Mouse (Mus musculus) intestine, postnatal 0 days (tissue): ENCODE measurements at regions not wholly inside any gene's neighbourhood (a gene's known extent, or its start where the extent isn't known, plus 50 kb on each side); places are given as distances from the start of the nearest gene placed in this dataset.

Source experiments
- ATAC-seq: fragments of 200-750 bp; cut with Nextera tagmentation; 2 replicates; pipeline ENCODE4 v1.8.0; 2017; ENCODE audit warnings: mild to moderate bottlenecking, moderate TSS enrichment, moderate library complexity
- H3K27ac ChIP-seq: fragments of 300-500 bp; sonication (generic); 2 replicates; pipeline ENCODE4 v1.5.1; 2014; ENCODE audit warnings: mild to moderate bottlenecking, low read depth, low read length, moderate library complexity
- H3K27me3 ChIP-seq: fragments of 300-500 bp; sonication (generic); replicated peaks from 2 replicates; pipeline ENCODE4 v1.6.1; 2014; ENCODE audit warnings: low read length, mixed read lengths; ENCODE audit not compliant: control insufficient read depth, insufficient read depth
- H3K36me3 ChIP-seq: fragments of 300-500 bp; sonication (generic); 2 replicates; pipeline ENCODE4 v1.6.1; 2014; ENCODE audit warnings: mild to moderate bottlenecking, moderate library complexity; ENCODE audit not compliant: control insufficient read depth, insufficient read depth
- H3K4me1 ChIP-seq: fragments of 300-500 bp; sonication (generic); replicated peaks from 2 replicates; pipeline ENCODE4 v1.6.1; 2014; ENCODE audit warnings: antibody characterized with exemption, low read length, mixed read lengths; ENCODE audit not compliant: control insufficient read depth, insufficient read depth
- H3K4me2 ChIP-seq: fragments of 300-500 bp; sonication (generic); replicated peaks from 2 replicates; pipeline ENCODE4 v1.6.1; 2014; ENCODE audit warnings: low read depth, mild to moderate bottlenecking, moderate library complexity
- H3K4me3 ChIP-seq: fragments of 300-500 bp; sonication (generic); 2 replicates; pipeline ENCODE4 v1.5.1; 2014; ENCODE audit warnings: low read depth, low read length
- H3K9ac ChIP-seq: fragments of 300-500 bp; sonication (generic); 2 replicates; pipeline ENCODE4 v1.6.1; 2014; ENCODE audit warnings: mild to moderate bottlenecking, low read depth, low read length
- H3K9me3 ChIP-seq: fragments of 300-500 bp; sonication (generic); 2 replicates; pipeline ENCODE4 v1.6.1; 2016; ENCODE audit warnings: mixed run types; ENCODE audit not compliant: control insufficient read depth
- CTCF ChIP-seq: sonication (generic); IDR thresholded peaks from 2 replicates; pipeline ENCODE4 v1.5.1; 2016; ENCODE audit warnings: low read depth, mild to moderate bottlenecking, control low read depth, antibody characterized with exemption, moderate library complexity
- WGBS: fragments of 180-500 bp; shearing (Covaris S2); extraction: QIAGEN DNeasy Blood & Tissue Kit; methylation state at CpG from one replicate; pipeline ENCODE4 v1.1.7; 2014; 5-methylcytosine and 5-hydroxymethylcytosine counted together

DNA sequence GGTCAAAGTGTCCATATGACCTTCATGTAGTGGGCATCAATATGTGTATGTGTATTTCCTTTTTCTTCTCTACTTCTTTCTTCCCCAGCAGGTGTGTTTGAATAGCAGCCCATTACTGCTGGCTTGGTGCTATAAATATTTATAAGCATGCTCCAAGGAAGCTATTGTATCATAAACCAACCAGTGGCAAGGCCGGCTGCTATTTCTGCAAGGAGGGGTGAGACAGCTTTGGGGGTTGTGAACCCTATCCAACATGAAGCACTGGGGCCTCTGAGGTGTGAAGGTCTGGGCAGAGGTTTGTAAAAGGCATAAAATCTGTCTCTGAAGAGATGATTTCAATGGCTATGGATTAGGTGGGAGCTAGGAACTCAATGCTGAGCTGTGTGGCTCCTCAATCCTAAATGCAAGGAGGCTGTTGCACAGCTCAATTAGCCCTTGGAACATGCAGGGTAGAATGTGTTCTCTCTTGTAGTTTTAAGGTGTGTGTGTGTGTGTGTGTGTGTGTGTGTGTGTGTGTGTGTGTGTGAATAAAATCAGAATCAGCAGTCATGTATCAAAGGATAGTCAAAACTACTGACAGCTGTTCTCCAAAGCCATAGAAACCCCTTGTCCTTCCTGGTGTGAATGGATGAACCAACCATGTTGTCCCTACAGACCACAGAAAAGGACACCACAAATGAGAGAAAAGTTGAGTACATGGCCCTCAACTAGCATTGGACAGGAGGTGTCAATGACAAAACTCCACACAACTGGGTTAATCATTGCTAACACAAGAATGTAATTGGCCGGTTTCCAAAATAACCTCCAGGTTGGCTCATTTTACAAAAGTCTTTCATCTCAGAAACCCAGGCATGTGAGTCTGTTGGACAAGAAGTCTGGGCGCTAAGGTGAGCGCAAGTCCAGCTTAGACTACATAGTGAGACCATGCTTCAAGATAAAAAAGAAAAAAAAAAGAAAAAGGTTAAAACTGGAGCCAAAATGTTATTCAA, 809.0 kb downstream of the Ntrk3 start:
- Histone ChIP-seq H3K9ac (no peak overlapping the region), H3K4me3 (no peak overlapping the region), H3K27me3 (no peaks in the 10 kb centered on the region), H3K9me3 (no peaks in the 10 kb centered on the region), H3K4me1 (no peaks in the 10 kb centered on the region), H3K27ac (no peak overlapping the region), H3K4me2 (no peak overlapping the region), H3K36me3 (no peaks in the 10 kb centered on the region)
- TF ChIP-seq CTCF = no peak
- ATAC-seq = no peak
- WGBS = 69% methylated on average over 4 of the region's 4 CpGs

DNA sequence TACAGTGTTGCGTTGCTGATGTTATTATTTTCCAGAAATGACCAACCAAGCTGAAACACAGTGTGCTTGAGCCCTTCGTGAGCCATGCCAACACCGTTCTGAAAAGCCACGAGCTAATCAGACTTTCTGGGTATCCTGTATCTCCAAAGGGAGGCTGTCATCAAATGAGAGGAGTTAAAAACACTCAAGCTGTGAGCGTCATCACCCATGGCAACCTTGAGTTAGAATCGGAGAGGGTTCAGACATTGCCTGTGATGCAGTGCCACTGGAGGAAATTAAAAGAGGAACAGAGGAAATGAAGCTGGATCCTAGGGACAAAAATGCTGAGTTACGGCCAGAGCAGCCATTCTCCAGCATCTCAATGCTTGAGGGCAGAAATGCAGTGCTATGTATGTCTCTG, 838.6 kb downstream of the Ntrk3 start:
- TF ChIP-seq CTCF = no peak
- no peak for ATAC-seq
- Histone ChIP-seq H3K9ac (no peak overlapping the region), H3K4me3 (no peak overlapping the region), H3K27me3 (no peaks in the 10 kb centered on the region), H3K36me3 (no peaks in the 10 kb centered on the region), H3K27ac (no peak overlapping the region), H3K4me2 (no peak overlapping the region), H3K4me1 (no peaks in the 10 kb centered on the region), H3K9me3 (no peaks in the 10 kb centered on the region)
- 77% methylated on average over 7 of the region's 7 CpGs for WGBS

DNA sequence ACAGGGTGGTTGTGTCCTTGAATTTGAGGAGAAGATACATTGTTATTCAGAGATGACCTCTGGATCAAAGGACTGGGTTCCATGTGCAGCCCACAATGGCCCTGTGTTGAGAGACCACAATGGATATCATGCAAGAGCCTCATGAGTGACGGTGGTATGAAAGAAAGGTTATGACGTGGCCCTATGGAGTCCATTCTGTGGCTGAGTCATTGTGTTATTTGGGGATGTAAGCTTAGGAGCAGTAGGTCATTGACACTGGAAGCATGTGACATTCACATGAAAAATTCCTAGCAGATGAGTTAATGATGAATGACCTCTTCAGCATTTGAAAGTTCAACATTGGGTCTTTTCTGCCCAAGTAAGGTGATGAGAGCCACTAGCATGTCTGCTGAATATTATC, 849.3 kb downstream of the Ntrk3 start:
- Histone ChIP-seq H3K27ac (no peak overlapping the region), H3K4me3 (no peak overlapping the region), H3K4me2 (no peak overlapping the region), H3K4me1 (no peaks in the 10 kb centered on the region), H3K9ac (no peak overlapping the region), H3K9me3 (no peaks in the 10 kb centered on the region), H3K36me3 (no peaks in the 10 kb centered on the region), H3K27me3 (no peaks in the 10 kb centered on the region)
- ATAC-seq = no peak
- WGBS = 65% methylated on average over 2 of the region's 2 CpGs
- TF ChIP-seq CTCF = no peak

DNA sequence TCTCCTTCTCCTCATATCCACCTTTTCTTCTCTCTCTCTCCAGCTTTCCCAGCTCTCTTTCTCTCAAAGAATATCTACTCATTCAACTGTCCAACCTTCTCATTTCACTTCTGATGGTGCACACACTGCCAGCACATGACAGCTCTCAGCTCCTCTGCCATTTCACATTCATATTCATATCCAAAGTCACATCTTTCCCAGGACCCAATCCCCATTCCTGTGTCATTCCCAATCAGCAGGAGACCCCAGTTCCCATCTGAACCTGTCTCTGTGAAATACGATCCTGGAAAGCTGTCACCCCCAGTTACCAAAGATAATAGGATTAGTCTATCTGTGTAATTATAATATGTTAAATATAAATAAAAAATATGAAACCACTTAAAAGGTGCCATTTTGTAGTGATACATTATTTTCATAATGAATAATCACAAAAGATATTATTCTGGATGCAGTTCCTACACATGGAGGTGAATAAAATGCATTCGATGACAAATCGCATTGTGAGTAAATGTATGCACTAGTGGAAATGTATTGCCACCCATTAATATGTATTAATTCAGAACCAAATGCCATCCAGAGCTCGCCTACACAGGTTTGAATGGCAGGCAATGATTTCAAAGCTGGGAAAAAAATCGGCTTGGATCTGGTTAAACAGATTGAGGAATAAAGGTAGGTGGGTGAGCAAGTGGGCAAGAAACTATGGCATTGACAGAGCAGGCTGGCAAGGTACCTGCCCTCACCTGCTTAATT, 855.0 kb downstream of the Ntrk3 start:
- H3K4me1 ChIP-seq = no peaks in the 10 kb centered on the region
- 88% methylated on average over 5 of the region's 5 CpGs for WGBS
- no peak for ATAC-seq

DNA sequence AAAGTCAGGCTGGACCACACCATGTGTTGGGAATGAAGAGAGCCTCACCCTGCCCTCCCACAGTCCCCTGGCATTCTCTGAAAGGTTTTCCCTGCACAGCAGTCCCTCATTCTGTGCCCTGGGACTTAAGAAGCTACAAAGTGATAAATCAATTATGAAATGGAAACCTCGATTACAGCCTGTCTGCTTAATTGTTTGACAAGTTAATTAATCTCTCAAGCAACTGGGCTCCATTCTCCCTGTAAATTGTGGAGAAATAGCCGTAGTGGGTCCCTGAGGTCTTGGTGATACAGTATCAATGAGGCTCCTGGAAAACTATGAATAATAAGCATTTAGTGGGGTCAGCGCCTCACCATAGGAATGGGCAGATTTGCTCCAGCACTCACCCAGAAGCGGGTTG, 870.3 kb downstream of the Ntrk3 start:
- Histone ChIP-seq H3K4me3 (no peak overlapping the region), H3K36me3 (no peaks in the 10 kb centered on the region), H3K4me2 (no peak overlapping the region), H3K9ac (no peak overlapping the region), H3K27ac (no peak overlapping the region), H3K9me3 (no peaks in the 10 kb centered on the region), H3K4me1 (no peaks in the 10 kb centered on the region), H3K27me3 (no peaks in the 10 kb centered on the region)
- 71% methylated on average over 4 of the region's 4 CpGs for WGBS
- no peak for TF ChIP-seq CTCF
- no peak for ATAC-seq

More for the DNA sequence above, 855.0 kb downstream of the Ntrk3 start:
- no peak overlapping the region for H3K4me2 ChIP-seq
- no peaks in the 10 kb centered on the region for H3K9me3 ChIP-seq
- H3K27me3 ChIP-seq = no peaks in the 10 kb centered on the region
- no peak overlapping the region for H3K4me3 ChIP-seq
- H3K36me3 ChIP-seq = no peaks in the 10 kb centered on the region
- H3K9ac ChIP-seq = no peak overlapping the region
- no peak overlapping the region for H3K27ac ChIP-seq
- TF ChIP-seq CTCF = no peak

GRCm38 (mm10) chr7:77861841-77862240, 876.0 kb downstream of the Ntrk3 start:
- no peak overlapping the region for H3K27ac ChIP-seq
- 87% methylated on average over 8 of the region's 8 CpGs for WGBS
- H3K4me3 ChIP-seq = no peak overlapping the region
- no peak for ATAC-seq
- no peak for TF ChIP-seq CTCF
- no peaks in the 10 kb centered on the region for H3K27me3 ChIP-seq
- no peak overlapping the region for H3K9ac ChIP-seq
- H3K9me3 ChIP-seq = no peaks in the 10 kb centered on the region
- H3K4me2 ChIP-seq = no peak overlapping the region
- no peaks in the 10 kb centered on the region for H3K36me3 ChIP-seq
- no peaks in the 10 kb centered on the region for H3K4me1 ChIP-seq
